Comparison of ENCODE assay signal across 14 mouse cellular contexts in the genomic region with DNA sequence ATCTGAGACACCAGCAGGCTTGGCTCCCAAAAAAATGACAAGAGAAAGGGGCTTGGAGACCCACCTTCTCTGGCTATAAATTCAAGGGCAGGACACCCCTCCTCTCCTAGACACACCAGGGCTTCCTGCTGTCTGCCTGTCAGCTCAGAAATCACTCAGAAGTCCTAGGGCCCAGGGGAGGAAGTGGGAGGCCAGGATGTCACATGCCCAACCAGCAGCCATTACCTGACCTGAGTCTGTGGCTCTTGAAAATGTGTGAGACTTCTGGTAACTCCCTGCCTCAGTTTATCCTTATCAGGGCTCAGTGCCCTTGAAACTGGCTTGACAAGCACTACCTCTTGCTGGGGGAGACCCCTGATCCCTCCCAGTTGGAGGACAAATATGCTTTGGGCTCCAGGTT.
DNase-seq lines count a peak whose midpoint lies in the region; ATAC-seq lines count a peak whose summit lies in the region.
"Had no signal": no experiment of that assay in that cellular context is flagged by ENCODE, and none has a peak within 500 bp of the region (broad histone marks: within the 10 kb centered on the region; RNA-seq: fewer than 3 reads in every experiment).

No protein-coding gene starts in this region.

- no peak overlapping the region for H3K4me2 ChIP-seq in forebrain, embryonic 11.5 days (ENCODE audit: low read depth, low read length, severe bottlenecking)
- H3K4me2 ChIP-seq: limb, embryonic 13.5 days; lung, embryonic 14.5 days had no signal

- no peaks in the 10 kb centered on the region for H3K27me3 ChIP-seq in forebrain, embryonic 10.5 days (ENCODE audit: poor library complexity, severe bottlenecking)
- H3K27me3 ChIP-seq in forebrain, embryonic 11.5 days (ENCODE audit: control insufficient read depth, insufficient read depth, low read length): no peaks in the 10 kb centered on the region
- H3K27me3 ChIP-seq: limb, embryonic 13.5 days had no signal

- H3K4me3 ChIP-seq in forebrain, embryonic 10.5 days: no peak overlapping the region
- H3K4me3 ChIP-seq in forebrain, embryonic 11.5 days (ENCODE audit: low read depth, low read length): no peak overlapping the region
- H3K4me3 ChIP-seq: limb, embryonic 13.5 days had no signal

- H3K27ac ChIP-seq in forebrain, embryonic 10.5 days: 0 out of 2 replicates have a peak overlapping the region, but pooled peaks have one; percentile 9
- H3K27ac ChIP-seq in forebrain, embryonic 11.5 days (ENCODE audit: low read depth, low read length): no peak overlapping the region
- H3K27ac ChIP-seq: limb, embryonic 13.5 days had no signal

- peaks cover 25% of the 10 kb centered on the region for H3K4me1 ChIP-seq in forebrain, embryonic 10.5 days
- H3K4me1 ChIP-seq in forebrain, embryonic 11.5 days (replicated peaks; ENCODE audit: control insufficient read depth, insufficient read depth, low read length): no peaks in the 10 kb centered on the region

- H3K36me3 ChIP-seq in forebrain, embryonic 10.5 days (replicated peaks): peaks cover 4% of the 10 kb centered on the region
- H3K36me3 ChIP-seq in forebrain, embryonic 11.5 days (ENCODE audit: control insufficient read depth, insufficient read depth, low read length): no peaks in the 10 kb centered on the region

- peaks cover 5% of the 10 kb centered on the region; the same call in 1 of the 2 replicates for H3K9me3 ChIP-seq in forebrain, embryonic 10.5 days
- no peaks in the 10 kb centered on the region; the same call in 1 of the 2 replicates for H3K9me3 ChIP-seq in forebrain, embryonic 11.5 days (ENCODE audit: control insufficient read depth, low read length)

- DNase-seq in forebrain, embryonic 10.5 days (ENCODE audit: extremely low spot score, low spot score): no peak
- no peak for DNase-seq in forebrain, embryonic 11.5 days (ENCODE audit: low spot score)
- DNase-seq in spleen, postnatal 10 days (ENCODE audit: low spot score in 2 of 2): peak; percentile 17 to 26
- DNase-seq in spleen, postnatal 14 days (ENCODE audit: low spot score in 2 of 2): no peak
- DNase-seq in thymus, postnatal 14 days: peak; percentile 37
- DNase-seq in heart, adult 18-20 months: no peak
- no peak for DNase-seq in right cerebral cortex, postnatal 4 days
- DNase-seq: cerebellum, postnatal 36 days; kidney, postnatal 36 days; layer of hippocampus, postnatal 36 days; lung, embryonic 14.5 days had no signal

- ATAC-seq in forebrain, embryonic 11.5 days (replicated peaks; ENCODE audit: low FRiP score): no peak
- peak; percentile 84 for ATAC-seq in inflammation-experienced regulatory T-cells, adult 6 months
- ATAC-seq: forebrain, embryonic 14.5 days had no signal

- H3K9ac ChIP-seq in forebrain, embryonic 11.5 days (ENCODE audit: low read length): no peak overlapping the region
- H3K9ac ChIP-seq: limb, embryonic 13.5 days; lung, embryonic 14.5 days had no signal

Comparison
In these comparisons a context has a peak if more than half of its experiments do, and no peak if none do; other contexts are left out.
1. DNase-seq: peak in spleen, postnatal 10 days (2 of 2) and thymus, postnatal 14 days (single experiment); none in forebrain, embryonic 10.5 days (single experiment), forebrain, embryonic 11.5 days (single experiment), spleen, postnatal 14 days (0 of 2), heart, adult 18-20 months (0 of 2) and right cerebral cortex, postnatal 4 days (single experiment).